Mouse (Mus musculus) embryonic facial prominence, embryonic 11.5 days (tissue): ENCODE results near the gene Ccdc169. TPM values are rescaled to one million over a fixed set of nuclear protein-coding genes. Genes with fewer than 3 reads are reported as not detected.

Experiments used
- ATAC-seq: fragments of 200-750 bp; cut with Nextera tagmentation; replicated peaks from 2 replicates; pipeline ENCODE4 v1.8.0; 2017; ENCODE audit warnings: low read depth; ENCODE audit not compliant: insufficient number of reproducible peaks, low FRiP score, low TSS enrichment
- DNase-seq: peaks from one replicate; pipeline ENCODE4 v3.0.0-alpha.2; 2015; ENCODE audit warnings: low spot score
- H3K27ac ChIP-seq: fragments of 300-500 bp; sonication (generic); replicated peaks from 2 replicates; pipeline ENCODE4 v1.5.1; 2014; ENCODE audit warnings: mild to moderate bottlenecking, low read depth, low read length, control low read depth
- H3K27me3 ChIP-seq: fragments of 300-500 bp; sonication (generic); 2 replicates; pipeline ENCODE4 v1.6.1; 2014; ENCODE audit warnings: mild to moderate bottlenecking, low read length, moderate library complexity, mixed read lengths; ENCODE audit not compliant: control insufficient read depth, insufficient read depth
- H3K36me3 ChIP-seq: fragments of 300-500 bp; sonication (generic); replicated peaks from 2 replicates; pipeline ENCODE4 v1.6.1; 2014; ENCODE audit warnings: low read depth, mild to moderate bottlenecking, low read length, moderate library complexity, mixed read lengths; ENCODE audit not compliant: control insufficient read depth, insufficient read depth
- H3K4me1 ChIP-seq: fragments of 300-500 bp; sonication (generic); 2 replicates; pipeline ENCODE4 v1.6.1; 2014; ENCODE audit warnings: low read length, mixed read lengths; ENCODE audit not compliant: control insufficient read depth, insufficient read depth
- H3K4me2 ChIP-seq: fragments of 300-500 bp; sonication (generic); 2 replicates; pipeline ENCODE4 v1.6.1; 2014; ENCODE audit warnings: low read depth, mild to moderate bottlenecking, control low read depth, low read length, moderate library complexity
- H3K4me3 ChIP-seq: fragments of 300-500 bp; sonication (generic); 2 replicates; pipeline ENCODE4 v1.5.1; 2014; ENCODE audit warnings: low read depth, low read length, control low read depth
- H3K9ac ChIP-seq: fragments of 300-500 bp; sonication (generic); replicated peaks from 2 replicates; pipeline ENCODE4 v1.6.1; 2014; ENCODE audit warnings: mild to moderate bottlenecking, control low read depth, low read length
- H3K9me3 ChIP-seq: fragments of 300-500 bp; sonication (generic); replicated peaks from 2 replicates; pipeline ENCODE4 v1.6.1; 2016; ENCODE audit warnings: mild to moderate bottlenecking, low read length, inconsistent platforms, mixed read lengths; ENCODE audit not compliant: control insufficient read depth
- WGBS: fragments of 180-500 bp; shearing (Covaris S2); extraction: QIAGEN DNeasy Blood & Tissue Kit; methylation state at CpG from one replicate; pipeline ENCODE4 v1.1.7; 2014; 5-methylcytosine and 5-hydroxymethylcytosine counted together
- polyA plus RNA-seq: library from polyadenylated mRNA; unstranded; fragments of >200 nt; fragmentation: Nextera tagmentation; extraction: Ambion mirVana; gene quantifications from 2 replicates; pipeline ENCODE4 v1.2.1, GENCODE M21; 2014

Gene Ccdc169
- polyA plus RNA-seq, 1 experiment from 2014 or later: 0.07 TPM

GRCm38 (mm10) chr3:55151656-55152433 lies 14.7 kb downstream of the Ccdc169 start:
- no peak overlapping the region for H3K27ac ChIP-seq
- 46% methylated on average over 7 of the region's 7 CpGs for WGBS
- no peaks in the 10 kb centered on the region for H3K36me3 ChIP-seq
- H3K4me3 ChIP-seq: no peak overlapping the region
- ATAC-seq (no peak), DNase-seq (peak; percentile 79)
- H3K9ac ChIP-seq: no peak overlapping the region
- no peaks in the 10 kb centered on the region for H3K9me3 ChIP-seq
- no peaks in the 10 kb centered on the region for H3K4me1 ChIP-seq
- no peak overlapping the region for H3K4me2 ChIP-seq
- no peaks in the 10 kb centered on the region for H3K27me3 ChIP-seq

DNA sequence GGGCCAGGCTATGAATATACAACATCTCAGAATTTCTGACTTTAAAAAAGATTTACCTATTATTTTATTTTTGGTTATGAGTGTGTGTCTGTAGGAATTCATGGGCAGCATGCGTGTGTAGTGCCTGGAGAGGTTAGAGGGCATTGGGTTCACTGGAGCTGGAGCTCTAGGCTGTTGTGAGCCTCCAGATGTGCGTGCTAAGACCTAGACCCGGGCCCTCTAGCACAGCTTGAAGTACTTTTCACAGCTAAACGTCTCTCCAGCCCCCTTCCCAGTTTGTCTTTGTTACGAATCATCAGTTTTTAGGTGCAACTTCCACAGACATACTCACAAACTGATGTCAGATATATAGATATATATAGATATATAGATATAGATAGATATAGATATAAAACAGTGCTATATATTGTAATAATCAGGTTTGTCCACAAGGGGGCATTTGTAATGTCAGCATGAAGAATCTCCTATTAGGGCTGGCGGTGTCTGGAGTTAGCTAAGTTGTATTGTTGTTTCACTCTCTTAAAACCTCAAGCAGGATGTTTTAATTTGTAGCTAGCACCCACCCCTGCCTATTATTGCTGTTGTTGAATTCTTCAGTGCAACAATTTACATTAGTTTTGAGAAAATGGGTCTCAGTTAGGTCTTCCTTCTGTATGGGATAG lies 15.7 kb downstream of the Ccdc169 start:
- 61% methylated on average over 6 of the region's 6 CpGs for WGBS
- Histone ChIP-seq H3K27ac (no peak overlapping the region), H3K4me3 (no peak overlapping the region), H3K9me3 (no peaks in the 10 kb centered on the region), H3K9ac (no peak overlapping the region), H3K27me3 (no peaks in the 10 kb centered on the region), H3K36me3 (no peaks in the 10 kb centered on the region), H3K4me2 (no peak overlapping the region), H3K4me1 (no peaks in the 10 kb centered on the region)
- no peak for ATAC-seq
- peak; percentile 73 for DNase-seq

DNA sequence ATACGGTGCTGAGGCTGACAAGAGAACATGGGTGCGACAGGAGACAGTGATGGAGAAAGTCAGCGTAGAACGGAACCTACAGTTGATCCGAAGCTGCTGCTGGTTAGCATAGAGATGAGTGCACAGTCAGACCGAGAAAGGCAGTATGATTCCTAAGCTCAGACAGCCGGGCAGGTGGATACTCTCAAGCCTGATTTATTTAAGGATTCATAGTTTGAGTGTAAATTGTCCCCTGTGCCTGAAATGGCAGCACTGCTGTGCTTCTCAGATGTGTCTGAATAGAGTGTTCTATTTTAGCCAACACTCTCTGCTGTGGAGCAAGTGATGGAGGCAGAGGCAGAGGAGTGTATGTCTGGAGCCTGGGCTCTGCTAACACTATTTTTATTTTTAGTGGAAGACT lies 17.0 kb downstream of the Ccdc169 start:
- DNase-seq (no peak), ATAC-seq (no peak)
- Histone ChIP-seq H3K4me3 (no peak overlapping the region), H3K4me1 (no peaks in the 10 kb centered on the region), H3K9ac (no peak overlapping the region), H3K4me2 (no peak overlapping the region), H3K27me3 (no peaks in the 10 kb centered on the region), H3K9me3 (no peaks in the 10 kb centered on the region), H3K36me3 (no peaks in the 10 kb centered on the region), H3K27ac (no peak overlapping the region)
- 85% methylated on average over 7 of the region's 7 CpGs for WGBS

DNA sequence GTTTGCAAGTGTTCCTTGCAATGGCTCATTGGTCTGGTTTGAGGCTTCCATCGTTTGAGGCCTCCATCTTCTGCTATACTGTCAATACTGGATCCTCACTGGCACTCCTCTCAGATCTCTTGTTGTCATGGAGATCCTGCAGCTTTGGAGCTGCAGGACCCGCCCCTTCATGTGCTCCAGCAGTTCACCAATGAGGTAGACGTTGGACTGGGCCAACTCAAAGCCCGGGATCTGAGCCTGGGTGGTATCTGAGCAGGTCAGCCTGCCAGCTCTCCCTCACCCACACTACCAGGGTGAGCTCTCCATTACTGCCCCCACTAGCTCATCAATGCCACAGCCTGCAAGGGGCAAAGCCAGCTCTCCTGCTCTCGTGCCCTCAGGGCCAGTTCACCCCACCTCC lies 20.3 kb downstream of the Ccdc169 start:
- Histone ChIP-seq H3K9me3 (no peaks in the 10 kb centered on the region), H3K4me1 (no peaks in the 10 kb centered on the region), H3K4me3 (no peak overlapping the region), H3K4me2 (no peak overlapping the region), H3K27me3 (no peaks in the 10 kb centered on the region), H3K9ac (no peak overlapping the region), H3K27ac (no peak overlapping the region), H3K36me3 (no peaks in the 10 kb centered on the region)
- no peak for ATAC-seq
- 72% methylated on average over 5 of the region's 5 CpGs for WGBS
- DNase-seq: no peak

GRCm38 (mm10) chr3:55161144-55161543 lies 24.0 kb downstream of the Ccdc169 start:
- Histone ChIP-seq H3K4me1 (no peaks in the 10 kb centered on the region), H3K9ac (no peak overlapping the region), H3K4me2 (no peak overlapping the region), H3K36me3 (no peaks in the 10 kb centered on the region), H3K27me3 (no peaks in the 10 kb centered on the region), H3K4me3 (no peak overlapping the region), H3K9me3 (no peaks in the 10 kb centered on the region), H3K27ac (no peak overlapping the region)
- ATAC-seq (no peak), DNase-seq (no peak)
- WGBS: 65% methylated on average over 7 of the region's 7 CpGs

- no peak for ATAC-seq
- H3K27me3 ChIP-seq: no peaks in the 10 kb centered on the region
- DNase-seq: no peak
- H3K9me3 ChIP-seq: no peaks in the 10 kb centered on the region
- WGBS: 78% methylated on average over 4 of the region's 4 CpGs
- H3K4me1 ChIP-seq: no peaks in the 10 kb centered on the region
- H3K9ac ChIP-seq: no peak overlapping the region
- H3K27ac ChIP-seq: no peak overlapping the region
- H3K36me3 ChIP-seq: no peaks in the 10 kb centered on the region
- no peak overlapping the region for H3K4me3 ChIP-seq
- H3K4me2 ChIP-seq: no peak overlapping the region
Measured at GRCm38 (mm10) chr3:55163510-55163909, 26.4 kb downstream of the Ccdc169 start.

DNA sequence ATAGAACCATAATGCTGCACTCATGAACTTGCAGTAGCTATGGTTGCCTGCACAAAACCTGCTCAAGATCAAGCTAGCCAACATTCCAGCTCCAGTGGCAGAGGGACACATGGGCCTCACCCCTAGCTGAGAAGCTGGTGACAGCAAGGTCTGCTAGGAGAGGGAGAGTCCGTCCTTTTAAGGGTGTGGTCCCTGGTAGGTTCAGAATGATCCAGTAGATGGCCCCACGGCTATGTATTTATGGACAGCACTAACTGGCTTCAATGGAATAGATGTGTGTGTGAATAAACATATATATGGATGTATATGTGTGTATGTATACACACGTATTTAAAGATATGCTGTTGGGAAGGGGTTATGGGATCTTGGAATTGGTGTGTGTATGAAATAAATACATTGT lies 35.3 kb downstream of the Ccdc169 start:
- 81% methylated on average over 3 of the region's 3 CpGs for WGBS
- no peak overlapping the region for H3K9ac ChIP-seq
- H3K9me3 ChIP-seq: no peaks in the 10 kb centered on the region
- no peak overlapping the region for H3K4me2 ChIP-seq
- no peaks in the 10 kb centered on the region for H3K27me3 ChIP-seq
- no peak for ATAC-seq
- H3K4me1 ChIP-seq: no peaks in the 10 kb centered on the region
- H3K4me3 ChIP-seq: no peak overlapping the region
- H3K36me3 ChIP-seq: no peaks in the 10 kb centered on the region
- no peak overlapping the region for H3K27ac ChIP-seq
- no peak for DNase-seq

DNA sequence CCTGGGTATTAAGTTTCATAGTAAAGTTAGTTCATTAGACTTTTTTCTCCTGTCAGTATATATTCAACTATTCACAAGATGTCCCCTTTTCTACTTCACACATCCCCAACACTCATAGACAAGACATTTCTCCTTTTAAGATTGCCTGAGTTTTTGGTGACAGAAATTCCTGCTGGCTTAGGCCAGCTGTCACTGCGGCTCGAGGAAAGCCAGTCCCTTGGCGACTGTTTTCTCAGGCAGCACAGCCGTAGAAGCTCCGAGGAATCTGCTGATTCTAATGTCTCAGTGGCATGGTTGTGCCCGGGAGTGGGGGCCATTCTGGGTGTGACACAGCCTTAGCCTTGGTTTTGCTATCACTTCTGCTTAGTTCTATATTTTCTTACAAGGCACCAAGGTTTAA lies 40.1 kb downstream of the Ccdc169 start:
- 64% methylated on average over 6 of the region's 6 CpGs for WGBS
- ATAC-seq: no peak

More for the DNA sequence above, 40.1 kb downstream of the Ccdc169 start:
- no peak overlapping the region for H3K9ac ChIP-seq
- H3K9me3 ChIP-seq: no peaks in the 10 kb centered on the region
- no peak for DNase-seq
- H3K4me3 ChIP-seq: no peak overlapping the region
- H3K27me3 ChIP-seq: no peaks in the 10 kb centered on the region
- no peaks in the 10 kb centered on the region for H3K4me1 ChIP-seq
- no peaks in the 10 kb centered on the region for H3K36me3 ChIP-seq
- no peak overlapping the region for H3K27ac ChIP-seq
- no peak overlapping the region for H3K4me2 ChIP-seq
